Mouse (Mus musculus): Measurements from ENCODE around the gene Rab3c. TPM values are rescaled to one million over a fixed set of nuclear protein-coding genes. Genes with fewer than 3 reads are reported as not detected.

Rab3c gene
- polyA plus RNA-seq (2014; fragmentation: Illumina TruSeq; extraction: RNeasy Lipid Tissue Mini Kit (QIAGEN cat#74804); ENCODE audit: low replicate concordance): 4.9 TPM

DNA sequence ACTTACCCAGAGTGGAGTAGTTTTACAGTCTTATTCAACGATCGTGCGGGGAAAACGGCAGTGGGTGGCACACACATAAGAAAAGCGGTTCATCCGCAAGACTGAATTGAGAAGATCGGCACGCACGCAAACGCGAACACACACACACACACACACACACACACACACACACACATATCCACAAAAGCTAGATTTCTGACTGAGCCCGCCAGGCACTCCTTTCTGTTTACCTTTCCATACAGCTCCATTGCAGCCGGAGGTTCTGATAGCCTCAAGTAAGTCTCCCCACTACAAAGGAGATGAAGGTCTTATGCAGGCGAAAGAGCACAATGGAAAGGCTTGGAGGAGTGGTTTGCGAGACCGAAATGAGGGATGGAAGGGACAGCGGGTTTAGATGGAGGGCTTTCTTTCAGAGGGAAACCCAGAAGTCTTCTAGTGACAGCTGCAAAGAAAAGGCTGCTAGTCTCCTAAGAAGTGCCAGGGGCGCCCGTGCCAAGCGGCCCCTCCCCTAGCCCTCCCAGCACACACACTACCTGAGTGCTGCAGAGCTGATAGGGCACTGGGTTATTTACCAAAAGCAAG lies at the start of gene Rab3c:
Gene Rab3c, minus strand, starts transcription at position 434 of the 582 bp plus-strand sequence.

Other genes starting within 250 kb of the Rab3c start
- gene Gapt, start 76.2 kb upstream of the Rab3c start, polyA plus RNA-seq (2014; fragmentation: Illumina TruSeq; extraction: RNeasy Lipid Tissue Mini Kit (QIAGEN cat#74804); ENCODE audit: low replicate concordance): 1.6 TPM
- 9.2 TPM for gene Plk2, start 114.0 kb upstream of the Rab3c start, polyA plus RNA-seq (2014; fragmentation: Illumina TruSeq; extraction: RNeasy Lipid Tissue Mini Kit (QIAGEN cat#74804); ENCODE audit: low replicate concordance)

Data from small intestine, adult 10 weeks (tissue).